Mouse (Mus musculus) liver, adult 2 months (tissue): ENCODE results near the gene Trhr2. TPM values are rescaled to one million over a fixed set of nuclear protein-coding genes. Genes with fewer than 3 reads are reported as not detected.

Experiments used
- DNase-seq: peaks from one replicate; pipeline ENCODE4 v3.0.0-alpha.2; 2011; ENCODE audit warnings: low read depth, low spot score; ENCODE audit errors: extremely low read depth
- H3K27ac ChIP-seq: fragments of 200-500 bp; replicated peaks from 2 replicates; pipeline ENCODE4 v1.5.1; 2012; ENCODE audit warnings: low read depth, mild to moderate bottlenecking, control low read depth, inconsistent platforms, low read length; ENCODE audit not compliant: insufficient read depth
- H3K27me3 ChIP-seq: fragments of 200-500 bp; 2 replicates; pipeline ENCODE4 v1.6.1; 2012; ENCODE audit warnings: mild to moderate bottlenecking, moderate library complexity, low read length, inconsistent platforms; ENCODE audit not compliant: control insufficient read depth, insufficient read depth
- H3K36me3 ChIP-seq: fragments of 200-500 bp; 2 replicates; pipeline ENCODE4 v1.6.1; 2012; ENCODE audit warnings: low read length, inconsistent platforms; ENCODE audit not compliant: control insufficient read depth, insufficient read depth
- H3K4me1 ChIP-seq: fragments of 200-500 bp; 2 replicates; pipeline ENCODE4 v1.6.1; 2011; ENCODE audit warnings: low read length; ENCODE audit not compliant: control insufficient read depth, insufficient read depth
- H3K4me3 ChIP-seq: fragments of 200-500 bp; 2 replicates; pipeline ENCODE4 v1.5.1; 2011; ENCODE audit warnings: low read depth, mild to moderate bottlenecking, control low read depth, low read length, moderate library complexity; ENCODE audit not compliant: insufficient read depth
- H3K79me2 ChIP-seq: fragments of 200-500 bp; 2 replicates; pipeline ENCODE4 v1.6.1; 2012; ENCODE audit warnings: inconsistent platforms, mild to moderate bottlenecking, low read length, moderate library complexity; ENCODE audit not compliant: control insufficient read depth, insufficient read depth
- H3K9ac ChIP-seq: fragments of 200-500 bp; 2 replicates; pipeline ENCODE4 v1.6.1; 2012; ENCODE audit warnings: low read depth, mild to moderate bottlenecking, control low read depth, inconsistent platforms, low read length
- CTCF ChIP-seq: fragments of 200-500 bp; IDR thresholded peaks from 2 replicates; pipeline ENCODE4 v1.5.1; 2011; ENCODE audit warnings: low read depth, low read length, control low read depth
- POLR2A ChIP-seq: fragments of 200-500 bp; IDR thresholded peaks from 2 replicates; pipeline ENCODE4 v1.6.1; 2011; ENCODE audit warnings: low read length, control low read depth; ENCODE audit not compliant: insufficient read depth; ENCODE audit errors: extremely low read depth
- WGBS: fragments of 180-500 bp; shearing (Covaris S2); methylation state at CpG from one replicate; pipeline ENCODE4 v1.1.7; 2018; 5-methylcytosine and 5-hydroxymethylcytosine counted together
- polyA plus RNA-seq: library from polyadenylated mRNA; depleted of rRNA; stranded (reverse); fragments of >200 nt; gene quantifications from 2 replicates; pipeline ENCODE4 v1.2.3, GENCODE M21; 2012
- total RNA-seq: library from RNA; depleted of rRNA; stranded (reverse); fragments of >200 nt; gene quantifications from 2 replicates; pipeline ENCODE4 v1.2.3, GENCODE M21; 2014

Trhr2 gene
- total and polyA plus RNA-seq, 2 experiments = not detected

- TF ChIP-seq CTCF = no peak
- no peak for TF ChIP-seq POLR2A
- peak; percentile 57 for DNase-seq
- Histone ChIP-seq H3K9ac (no peak overlapping the region), H3K79me2 (peaks cover 8% of the 10 kb centered on the region; the same call in 1 of the 2 replicates), H3K36me3 (peaks cover 46% of the 10 kb centered on the region), H3K27ac (no peak overlapping the region), H3K4me1 (0 out of 2 replicates have a peak, but pooled peaks cover 1% of the 10 kb centered on the region), H3K4me3 (no peak overlapping the region), H3K27me3 (no peaks in the 10 kb centered on the region)
- 15% methylated on average over 3 of the region's 3 CpGs for WGBS
Observed at GRCm38 (mm10) chr8:122390758-122391157, 30.2 kb upstream of the Trhr2 start.

GRCm38 (mm10) chr8:122389357-122389756 is 28.8 kb upstream of the Trhr2 start:
- Histone ChIP-seq H3K27ac (no peak overlapping the region), H3K36me3 (peaks cover 52% of the 10 kb centered on the region), H3K4me3 (no peak overlapping the region), H3K27me3 (no peaks in the 10 kb centered on the region), H3K4me1 (0 out of 2 replicates have a peak, but pooled peaks cover 5% of the 10 kb centered on the region), H3K79me2 (peaks cover 10% of the 10 kb centered on the region; the same call in 1 of the 2 replicates), H3K9ac (no peak overlapping the region)
- 90% methylated on average over 3 of the region's 3 CpGs for WGBS
- no peak for DNase-seq
- 0 out of 2 replicates have a peak, but pooled peaks have one; percentile 23 for TF ChIP-seq CTCF
- TF ChIP-seq POLR2A = no peak

GRCm38 (mm10) chr8:122383039-122383438 is 22.5 kb upstream of the Trhr2 start:
- 36% methylated on average over 4 of the region's 4 CpGs for WGBS
- peaks cover 25% of the 10 kb centered on the region for H3K36me3 ChIP-seq

GRCm38 (mm10) chr8:122376365-122377231 is 16.1 kb upstream of the Trhr2 start, which contains the start of gene Zc3h18:
TSS of gene Zc3h18 (plus strand) at chr8:122376609.
- TF ChIP-seq CTCF (0 out of 2 replicates have a peak, but pooled peaks have one; percentile 6), POLR2A (peak; percentile 29; the same call in 1 of the 2 replicates)
- Histone ChIP-seq H3K4me1 (peaks cover 23% of the 10 kb centered on the region), H3K27me3 (no peaks in the 10 kb centered on the region), H3K36me3 (peaks cover 4% of the 10 kb centered on the region; the same call in 1 of the 2 replicates), H3K4me3 (peak within 1 kb of the TSS; percentile 94), H3K79me2 (peaks cover 32% of the 10 kb centered on the region), H3K27ac (peak within 1 kb of the TSS; percentile 93), H3K9ac (peak within 1 kb of the TSS; percentile 98)
- DNase-seq = peak; percentile 91
- under 1% methylated on average over 106 of the region's 107 CpGs for WGBS

More at GRCm38 (mm10) chr8:122383039-122383438, 22.5 kb upstream of the Trhr2 start:
- peak; percentile 83 for DNase-seq
- H3K27me3 ChIP-seq = no peaks in the 10 kb centered on the region
- no peak overlapping the region for H3K4me3 ChIP-seq
- TF ChIP-seq POLR2A = no peak
- 0 out of 2 replicates have a peak, but pooled peaks have one; percentile 14 for TF ChIP-seq CTCF
- no peak overlapping the region for H3K9ac ChIP-seq
- peak overlapping the region; percentile 27; the same call in 1 of the 2 replicates for H3K27ac ChIP-seq
- H3K4me1 ChIP-seq = peaks cover 24% of the 10 kb centered on the region
- peaks cover 38% of the 10 kb centered on the region for H3K79me2 ChIP-seq

GRCm38 (mm10) chr8:122375751-122376364 is 15.3 kb upstream of the Trhr2 start:
- Histone ChIP-seq H3K36me3 (peaks cover 4% of the 10 kb centered on the region; the same call in 1 of the 2 replicates), H3K4me1 (peaks cover 18% of the 10 kb centered on the region), H3K9ac (peak overlapping the region; percentile 39), H3K4me3 (peak overlapping the region; percentile 37), H3K27ac (peak overlapping the region; percentile 72), H3K79me2 (peaks cover 28% of the 10 kb centered on the region), H3K27me3 (no peaks in the 10 kb centered on the region)
- DNase-seq = peak; percentile 71
- WGBS = 7% methylated on average over 13 of the region's 13 CpGs
- TF ChIP-seq CTCF (no peak), POLR2A (no peak)
